Mouse (Mus musculus): ENCODE measurements at regions not wholly inside any gene's neighbourhood (a gene's known extent, or its start where the extent isn't known, plus 50 kb on each side); places are given as distances from the start of the nearest gene placed in this dataset.
"Not testable (repeated sequence)": the region's sequence is repeated elsewhere in the genome, so short reads cannot be mapped to it uniquely, and the experiment has no call there.

DNA sequence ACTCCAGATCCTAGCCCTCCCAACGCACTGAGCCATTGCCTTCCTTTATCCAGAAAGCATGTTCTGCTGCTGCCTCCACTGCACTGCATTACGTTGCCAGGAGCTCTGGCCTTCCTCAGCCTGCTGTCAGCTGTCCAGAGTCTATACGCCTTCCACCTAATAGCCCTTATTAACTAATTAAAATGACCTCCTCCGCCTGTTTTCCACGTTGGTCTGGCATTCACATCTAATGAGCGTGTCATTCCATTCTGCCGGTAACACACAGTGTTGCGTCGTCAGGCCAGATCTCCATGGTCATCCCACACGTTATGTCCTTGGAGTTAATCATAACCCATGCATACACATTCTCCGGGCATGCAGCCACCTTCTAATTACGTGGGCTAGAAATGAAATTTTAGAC, 56.7 kb upstream of the Med4 start:
- no peak overlapping the region for H3K27ac ChIP-seq
- intact Hi-C loops (cut with DNase I) = no loop called here
- no peak overlapping the region for H3K4me3 ChIP-seq
- TF ChIP-seq CTCF (IDR thresholded peaks at IDR 0.05) = no peak
- DNase-seq = no peak

DNA sequence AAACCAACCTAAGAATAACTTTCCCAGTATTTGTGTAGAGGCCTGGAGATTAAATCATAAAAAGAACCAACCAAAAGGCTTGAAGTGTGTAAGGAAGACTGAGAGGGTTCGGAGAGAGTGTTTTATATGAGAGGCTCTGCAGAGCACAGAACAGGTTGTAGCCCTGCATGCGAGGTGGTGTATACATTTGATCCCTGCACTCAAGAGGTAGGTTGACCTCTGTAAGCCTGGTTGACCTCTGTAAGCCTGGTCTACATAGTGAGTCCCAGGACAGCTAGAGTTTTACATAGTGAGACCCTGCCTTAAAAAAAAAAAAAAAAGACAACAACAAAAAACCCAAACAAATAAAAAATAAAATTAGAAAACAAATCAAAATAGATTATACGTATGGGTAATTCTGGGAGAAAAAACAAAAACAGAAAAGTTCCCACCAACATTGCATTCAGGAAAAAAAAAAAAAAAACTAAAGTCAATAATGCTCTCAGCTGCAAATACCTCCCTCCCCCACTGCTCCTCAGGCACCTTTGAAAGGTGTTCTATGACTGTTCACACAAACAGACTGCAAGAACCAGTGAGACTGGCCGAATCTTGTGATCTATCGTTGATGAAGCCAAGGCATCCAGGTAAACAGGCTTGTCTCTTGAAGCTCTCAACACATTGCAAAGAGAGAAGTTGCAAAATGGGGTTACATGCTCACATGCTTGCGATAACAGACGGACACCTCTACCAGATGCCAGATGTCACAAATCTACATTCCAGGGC, 57.3 kb upstream of the Med4 start:
- Histone ChIP-seq H3K4me3 (no peak overlapping the region), H3K27ac (no peak overlapping the region)
- no peak for DNase-seq
- no peak for TF ChIP-seq CTCF (IDR thresholded peaks at IDR 0.05)
- intact Hi-C loops (cut with DNase I) = no loop called here

DNA sequence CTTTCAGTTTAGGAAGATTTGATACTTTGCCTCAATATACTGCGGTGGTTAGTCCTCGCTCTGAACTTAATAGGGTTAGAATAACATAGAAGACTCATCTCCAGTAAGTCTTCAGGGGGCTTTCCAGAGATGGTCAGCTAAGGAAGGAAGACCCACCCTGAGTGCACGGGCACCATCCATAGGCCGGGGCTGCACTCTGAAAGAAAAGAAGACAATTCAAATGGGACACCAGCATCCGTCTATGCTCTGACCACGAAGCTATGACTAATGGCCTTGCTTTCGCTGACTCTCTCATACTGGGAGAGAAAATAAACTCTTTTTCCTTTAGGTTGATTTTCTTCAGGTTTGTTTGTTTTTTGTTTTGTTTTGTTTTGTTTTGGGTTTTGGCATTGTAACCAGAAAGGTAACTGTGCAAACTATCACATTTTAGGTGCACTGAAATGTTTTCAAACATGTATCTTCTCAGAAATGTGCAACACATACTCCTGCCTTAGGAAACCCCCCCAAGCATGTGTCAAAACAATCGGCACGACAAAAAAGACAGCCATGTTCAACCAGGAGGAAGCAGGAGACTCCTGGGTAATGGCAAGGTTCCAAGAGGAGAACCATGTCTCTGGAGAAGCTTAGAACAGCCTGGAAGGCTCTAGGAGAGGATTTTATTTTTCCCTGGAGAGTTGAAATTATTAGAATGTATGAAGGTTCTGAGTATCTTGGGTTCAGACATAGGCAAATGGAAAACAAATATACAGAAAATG, 58.4 kb upstream of the Med4 start:
- no peak overlapping the region for H3K4me3 ChIP-seq
- intact Hi-C loops (cut with DNase I) = no loop called here

DNA sequence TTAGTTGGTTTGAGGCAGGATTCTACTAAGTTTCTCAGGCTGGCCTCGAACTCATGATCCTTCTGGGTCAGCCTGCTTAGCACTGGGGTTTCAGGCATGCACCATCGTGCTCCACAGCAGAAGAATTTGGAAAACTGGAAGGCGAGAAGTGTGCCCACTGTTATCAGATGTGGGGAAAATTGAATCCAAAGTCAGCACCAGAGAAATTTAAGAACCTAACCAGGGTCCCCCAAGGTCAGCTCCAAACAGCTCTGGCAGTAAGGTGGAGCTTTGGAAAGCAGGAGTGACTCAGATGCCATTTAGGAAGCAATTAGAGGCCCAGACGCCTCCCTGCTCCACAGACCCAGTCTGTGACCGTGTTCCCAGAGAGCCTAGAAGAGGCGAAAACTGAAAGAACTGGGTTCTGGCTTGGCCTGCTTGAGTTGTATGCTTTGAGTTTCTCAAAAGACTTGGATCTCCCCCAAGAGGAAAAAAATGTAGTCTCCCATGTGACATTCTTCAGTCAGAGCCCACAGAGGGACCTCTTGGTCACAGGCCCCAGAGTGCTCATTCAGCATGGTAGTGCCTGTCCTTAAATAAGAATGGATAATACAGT, 59.8 kb upstream of the Med4 start:
- peak overlapping the region; percentile 58; the same call in 1 of the 2 replicates for H3K27ac ChIP-seq
- no peak for TF ChIP-seq CTCF (IDR thresholded peaks at IDR 0.05)
- intact Hi-C loops (cut with DNase I) = no loop called here

More for the DNA sequence above, 58.4 kb upstream of the Med4 start:
- DNase-seq = no peak
- TF ChIP-seq CTCF (IDR thresholded peaks at IDR 0.05) = no peak
- no peak overlapping the region for H3K27ac ChIP-seq

DNA sequence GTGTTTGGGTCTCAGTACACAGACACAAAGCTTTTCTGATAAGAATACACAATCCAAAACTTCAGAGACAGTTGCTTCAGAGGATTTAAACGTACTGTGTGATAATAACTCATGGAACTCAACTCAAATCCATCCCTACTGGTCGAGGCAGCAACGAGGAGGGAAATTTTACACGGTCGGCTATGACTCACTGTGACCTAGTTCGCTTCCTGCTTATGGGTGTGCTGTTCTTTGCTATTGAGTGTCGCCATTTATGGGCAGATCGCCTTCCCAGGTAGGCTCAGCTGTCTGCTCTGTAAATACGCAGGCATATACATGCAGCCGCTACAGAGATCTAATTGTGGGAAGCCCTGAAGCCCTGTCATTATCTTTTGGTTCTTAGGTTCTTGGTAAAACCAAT, 60.7 kb upstream of the Med4 start:
- no peak for TF ChIP-seq CTCF (IDR thresholded peaks at IDR 0.05)
- Histone ChIP-seq H3K27ac (no peak overlapping the region), H3K4me3 (no peak overlapping the region)
- no peak for DNase-seq
- intact Hi-C loops (cut with DNase I) = no loop called here

More for the DNA sequence above, 59.8 kb upstream of the Med4 start:
- no peak for DNase-seq
- no peak overlapping the region for H3K4me3 ChIP-seq

DNA sequence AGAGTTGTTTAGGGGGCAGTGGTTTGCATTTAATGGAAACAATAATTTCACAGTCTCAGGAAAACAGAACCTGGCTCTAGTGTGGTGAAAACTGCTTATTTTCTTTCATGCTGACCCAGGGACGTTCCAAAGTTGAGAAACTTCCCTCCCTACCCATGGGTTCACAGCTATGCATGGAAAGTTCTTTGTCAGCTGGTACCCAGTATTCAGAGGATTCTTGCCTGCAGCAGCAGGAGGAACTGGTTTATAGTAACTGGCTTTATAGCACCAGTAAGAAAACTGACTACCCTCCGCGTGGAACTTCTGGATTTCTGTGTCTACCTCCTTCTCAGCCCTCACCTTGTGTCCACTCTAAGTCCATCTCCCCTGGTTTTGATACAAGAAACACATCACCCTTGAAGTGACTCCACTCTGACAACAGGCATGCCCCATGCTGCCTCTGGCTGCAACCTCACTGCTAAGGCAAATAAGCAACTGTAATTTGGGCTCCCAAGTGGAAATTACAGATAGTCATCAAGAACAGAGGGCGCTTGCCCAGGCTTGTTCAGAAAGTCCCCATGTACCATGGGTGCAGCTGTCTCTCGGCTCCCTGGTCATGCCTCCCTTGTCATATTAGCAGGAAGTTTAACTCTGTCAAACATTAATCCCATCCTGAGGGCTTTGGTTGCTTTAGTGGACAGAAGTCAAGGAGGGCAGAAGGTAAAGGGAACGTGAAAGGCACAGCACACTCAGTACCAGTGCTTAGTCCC, 60.6 kb upstream of the Itm2b start:
- H3K4me3 ChIP-seq = no peak overlapping the region
- no peak overlapping the region; the same call in 1 of the 2 replicates for H3K27ac ChIP-seq
- intact Hi-C loops (cut with DNase I) = no loop called here
- no peak for DNase-seq
- no peak for TF ChIP-seq CTCF (IDR thresholded peaks at IDR 0.05)

DNA sequence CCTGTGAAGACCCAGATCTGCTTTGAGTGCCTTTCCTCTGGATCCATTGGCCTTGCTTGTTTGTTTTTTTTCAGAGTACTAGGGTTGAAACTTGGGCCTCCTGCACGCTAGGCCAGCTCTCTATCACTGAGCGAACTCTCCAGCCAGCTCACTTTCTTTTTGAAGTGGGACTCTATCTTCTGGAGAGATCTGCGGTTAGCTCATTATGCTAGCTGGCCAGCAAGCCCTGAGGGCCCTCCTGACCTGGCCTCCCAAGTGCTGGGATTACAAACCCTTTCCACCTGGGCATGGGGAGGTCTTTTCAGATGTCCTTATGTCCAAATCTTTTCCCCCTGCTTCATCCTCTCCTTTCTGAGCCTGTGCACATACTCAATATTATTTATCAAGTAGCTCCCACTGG, 59.6 kb upstream of the Itm2b start:
- TF ChIP-seq CTCF (IDR thresholded peaks at IDR 0.05) = no peak
- Histone ChIP-seq H3K4me3 (no peak overlapping the region), H3K27ac (no peak overlapping the region)
- no peak for DNase-seq
- intact Hi-C loops (cut with DNase I) = no loop called here

DNA sequence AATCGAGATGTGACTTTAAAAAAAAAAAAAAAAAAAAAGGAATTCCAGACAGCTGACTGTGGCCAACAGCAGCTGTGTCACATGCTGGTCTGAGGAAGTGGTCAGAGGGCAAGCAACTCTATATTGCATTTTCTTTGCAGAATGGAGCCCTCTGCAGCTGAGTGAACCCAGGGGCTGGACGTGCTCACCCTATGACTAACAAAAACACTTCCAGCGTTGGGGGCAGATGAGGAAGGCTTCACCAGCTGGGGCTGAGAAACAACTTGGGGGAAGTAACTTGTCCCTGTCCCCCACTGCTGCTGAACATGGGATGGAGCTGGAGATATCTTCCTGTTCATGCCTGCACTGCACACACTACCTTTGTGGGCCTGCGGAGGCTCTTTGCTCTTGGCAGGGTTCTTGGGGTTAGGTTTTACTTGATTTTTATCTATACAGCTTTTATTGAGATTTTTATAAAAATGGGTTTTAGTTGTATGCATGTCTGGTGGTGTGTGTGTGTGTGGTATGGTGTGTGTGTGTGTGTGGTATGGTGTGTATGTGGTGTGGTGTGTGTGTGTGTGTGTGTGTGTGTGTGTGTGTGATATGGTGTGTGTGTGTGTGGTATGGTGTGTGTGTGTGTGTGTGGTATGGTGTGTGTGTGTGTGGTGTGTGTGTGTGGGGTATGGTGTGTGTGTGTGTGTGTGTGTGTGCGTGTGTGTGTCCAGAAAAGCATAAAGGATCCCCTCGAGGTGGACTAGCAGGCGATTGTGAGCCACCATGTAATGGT, 57.0 kb upstream of the Itm2b start:
- Histone ChIP-seq H3K4me3 (no peak overlapping the region), H3K27ac (no peak overlapping the region)
- intact Hi-C loops (cut with DNase I) = no loop called here
- peak; percentile 36 for DNase-seq
- no peak for TF ChIP-seq CTCF (IDR thresholded peaks at IDR 0.05)

DNA sequence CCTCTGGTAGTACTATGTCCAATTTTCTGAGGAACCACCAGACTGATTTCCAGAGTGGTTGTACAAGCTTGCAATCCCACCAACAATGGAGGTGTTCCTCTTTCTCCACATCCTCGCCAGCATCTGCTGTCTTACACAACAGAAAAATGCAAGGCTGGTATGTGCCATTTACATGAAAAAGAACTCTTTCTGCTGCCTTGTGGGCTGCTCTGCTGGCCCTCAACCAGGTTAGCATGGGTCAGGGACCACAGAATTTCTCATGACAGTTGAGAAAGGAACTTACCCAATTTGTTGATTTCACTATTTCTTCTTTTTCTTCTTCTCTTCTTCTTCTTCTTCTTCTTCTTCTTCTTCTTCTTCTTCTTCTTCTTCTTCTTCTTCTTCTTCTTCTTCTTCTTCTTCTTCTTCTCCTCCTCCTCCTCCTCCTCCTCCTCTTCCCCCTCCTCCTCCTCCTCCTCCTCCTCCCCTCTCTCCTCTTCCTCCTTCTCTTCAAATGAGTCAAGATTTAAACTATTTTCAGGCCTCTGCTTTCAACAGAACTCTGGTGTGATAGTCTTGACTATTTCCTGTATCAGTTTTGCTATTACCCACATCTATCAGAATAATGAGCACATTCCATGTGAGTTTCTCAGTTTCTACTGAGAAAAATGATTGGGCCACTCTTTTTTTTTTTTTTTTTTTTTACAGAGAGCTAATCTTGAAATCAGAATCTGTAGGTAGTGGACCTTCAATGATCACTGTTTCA, 56.3 kb upstream of the Itm2b start:
- intact Hi-C loops (cut with DNase I); DNase-seq; H3K27ac ChIP-seq; H3K4me3 ChIP-seq: not testable (repeated sequence)

DNA sequence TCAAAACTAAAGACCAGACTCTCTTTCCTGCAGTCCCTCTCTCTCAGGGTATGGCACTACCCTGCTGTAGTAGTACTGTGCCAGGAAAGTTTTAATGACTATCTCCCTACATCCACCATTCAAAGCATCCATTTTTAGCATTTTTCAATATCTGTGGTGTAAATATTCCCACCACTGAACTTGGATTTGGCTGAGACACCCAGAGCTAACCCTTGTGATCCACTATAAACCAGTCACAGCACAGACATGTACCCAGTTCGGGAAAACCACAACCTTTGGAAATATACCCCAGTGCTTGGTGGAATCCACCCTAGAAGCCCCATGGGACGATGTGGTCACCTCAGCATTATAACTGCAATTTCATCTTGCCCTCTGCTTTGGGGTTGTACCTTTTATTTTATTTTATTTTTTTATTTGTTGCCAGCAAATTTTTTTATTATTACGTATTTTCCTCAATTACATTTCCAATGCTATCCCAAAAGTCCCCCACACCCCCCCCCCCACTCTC, 54.8 kb upstream of the Itm2b start:
- H3K27ac ChIP-seq = no peak overlapping the region
- no peak for DNase-seq
- TF ChIP-seq CTCF (IDR thresholded peaks at IDR 0.05) = no peak
- intact Hi-C loops (cut with DNase I) = no loop called here
- H3K4me3 ChIP-seq = no peak overlapping the region

DNA sequence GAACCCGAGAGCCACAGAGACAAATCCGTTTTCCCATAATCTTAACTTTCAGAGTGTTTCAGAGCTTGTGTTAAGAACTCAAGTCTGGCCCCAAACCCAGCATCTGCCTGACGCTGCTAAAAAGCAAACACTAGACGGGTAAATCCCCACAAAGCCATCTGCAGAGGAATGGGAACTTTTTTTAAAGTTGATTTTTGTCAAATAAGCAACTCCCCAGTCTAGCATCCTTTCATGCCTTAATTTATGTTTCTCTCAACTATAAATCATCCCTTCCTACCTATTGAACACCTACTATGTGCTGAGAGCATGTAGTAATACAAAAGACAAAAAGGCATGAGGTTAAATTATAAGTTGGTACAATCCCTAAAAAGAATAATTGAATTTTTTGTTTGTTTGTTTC, 50.8 kb upstream of the Itm2b start:
- no peak for TF ChIP-seq CTCF (IDR thresholded peaks at IDR 0.05)
- no peak for DNase-seq
- Histone ChIP-seq H3K4me3 (no peak overlapping the region), H3K27ac (no peak overlapping the region)
- intact Hi-C loops (cut with DNase I) = no loop called here
